Mouse (Mus musculus): Measurements from ENCODE around the gene Hist1h2bn. TPM values are rescaled to one million over a fixed set of nuclear protein-coding genes. Genes with fewer than 3 reads are reported as not detected.
A peak's percentile ranks its signal among the peaks of the same experiment; 100 is the strongest.
"Not testable (repeated sequence)": the region's sequence is repeated elsewhere in the genome, so short reads cannot be mapped to it uniquely, and the experiment has no call there.

Hist1h2bn gene
- polyA plus RNA-seq, 1 experiment from 2014 or later, result 2.0 TPM

DNA sequence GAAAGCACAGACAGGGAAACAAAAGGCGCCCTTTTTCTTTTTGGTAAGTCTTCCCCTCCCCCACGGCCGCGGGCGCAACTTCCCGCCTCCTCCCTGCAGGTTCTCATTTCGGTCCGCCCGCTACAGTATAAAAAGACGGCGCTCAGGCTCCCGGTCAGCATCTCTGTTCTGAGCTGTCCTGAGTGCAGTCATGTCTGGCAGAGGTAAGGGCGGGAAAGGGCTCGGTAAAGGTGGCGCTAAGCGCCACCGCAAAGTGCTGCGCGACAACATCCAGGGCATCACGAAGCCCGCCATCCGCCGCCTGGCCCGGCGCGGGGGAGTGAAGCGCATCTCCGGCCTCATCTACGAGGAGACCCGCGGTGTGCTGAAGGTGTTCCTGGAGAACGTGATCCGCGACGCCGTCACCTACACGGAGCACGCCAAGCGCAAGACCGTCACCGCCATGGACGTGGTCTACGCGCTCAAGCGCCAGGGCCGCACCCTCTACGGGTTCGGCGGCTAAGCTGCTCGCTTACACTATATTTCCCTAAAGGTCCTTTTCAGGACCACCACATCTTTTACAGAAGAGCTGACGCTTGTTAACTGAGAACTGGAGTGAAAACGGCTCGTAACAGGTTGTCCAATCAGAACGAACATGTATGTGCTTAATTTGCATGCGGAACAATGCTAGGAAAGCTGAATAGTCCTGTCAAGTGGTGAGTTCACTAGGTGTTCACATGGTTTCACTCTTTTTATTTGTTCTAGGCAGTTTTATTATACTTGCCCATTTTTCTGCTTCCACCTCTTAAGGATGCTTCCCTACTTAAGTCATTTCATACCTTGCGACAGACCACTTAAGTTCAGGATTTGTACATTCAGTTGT lies 18.8 kb upstream of the Hist1h2bn start, which contains the start of gene Hist1h4j:
TSS of gene Hist1h4j (plus strand) at position 159 of the 862 bp plus-strand sequence.
- H3K9me3 ChIP-seq; H3K4me1 ChIP-seq; H3K36me3 ChIP-seq; H3K27me3 ChIP-seq (replicated peaks): not testable (repeated sequence)
- under 1% methylated on average over 44 of the region's 56 CpGs for WGBS
- Histone ChIP-seq H3K4me3 (peak within 1 kb of the TSS; percentile 40), H3K4me2 (replicated peaks) (peak within 1 kb of the TSS; percentile 63), H3K27ac (peak within 1 kb of the TSS; percentile 90), H3K9ac (peak within 1 kb of the TSS; percentile 57)
- ATAC-seq (ENCODE audit: low FRiP score, low read depth), result peak; percentile 92

DNA sequence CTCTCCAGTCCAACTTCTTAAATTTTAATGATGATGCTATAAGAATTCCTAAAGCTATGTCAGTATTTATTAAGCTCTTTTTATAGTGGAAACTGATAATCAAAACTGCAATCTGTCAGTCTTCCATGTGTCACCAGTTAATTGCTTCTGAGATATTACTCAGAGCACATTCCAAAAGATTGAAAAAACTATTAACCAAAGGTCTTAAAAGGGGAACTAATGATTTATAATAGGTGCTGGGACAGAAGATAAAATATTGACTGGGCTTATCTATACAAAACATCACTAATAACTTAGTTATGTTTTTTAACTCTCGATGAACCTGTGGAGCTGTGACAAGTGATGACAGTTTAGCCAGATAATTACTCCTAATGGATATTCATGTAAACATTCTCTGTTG lies 8.9 kb upstream of the Hist1h2bn start:
- peaks cover 9% of the 10 kb centered on the region for H3K4me1 ChIP-seq
- no peak overlapping the region for H3K27ac ChIP-seq
- H3K9me3 ChIP-seq, result no peaks in the 10 kb centered on the region
- no peaks in the 10 kb centered on the region for H3K36me3 ChIP-seq
- no peaks in the 10 kb centered on the region for H3K27me3 ChIP-seq (replicated peaks)
- H3K4me2 ChIP-seq (replicated peaks), result no peak overlapping the region
- no peak overlapping the region for H3K4me3 ChIP-seq
- WGBS, result 98% methylated on average over 1 of the region's 1 CpGs
- no peak overlapping the region for H3K9ac ChIP-seq
- no peak for ATAC-seq (ENCODE audit: low FRiP score, low read depth)

DNA sequence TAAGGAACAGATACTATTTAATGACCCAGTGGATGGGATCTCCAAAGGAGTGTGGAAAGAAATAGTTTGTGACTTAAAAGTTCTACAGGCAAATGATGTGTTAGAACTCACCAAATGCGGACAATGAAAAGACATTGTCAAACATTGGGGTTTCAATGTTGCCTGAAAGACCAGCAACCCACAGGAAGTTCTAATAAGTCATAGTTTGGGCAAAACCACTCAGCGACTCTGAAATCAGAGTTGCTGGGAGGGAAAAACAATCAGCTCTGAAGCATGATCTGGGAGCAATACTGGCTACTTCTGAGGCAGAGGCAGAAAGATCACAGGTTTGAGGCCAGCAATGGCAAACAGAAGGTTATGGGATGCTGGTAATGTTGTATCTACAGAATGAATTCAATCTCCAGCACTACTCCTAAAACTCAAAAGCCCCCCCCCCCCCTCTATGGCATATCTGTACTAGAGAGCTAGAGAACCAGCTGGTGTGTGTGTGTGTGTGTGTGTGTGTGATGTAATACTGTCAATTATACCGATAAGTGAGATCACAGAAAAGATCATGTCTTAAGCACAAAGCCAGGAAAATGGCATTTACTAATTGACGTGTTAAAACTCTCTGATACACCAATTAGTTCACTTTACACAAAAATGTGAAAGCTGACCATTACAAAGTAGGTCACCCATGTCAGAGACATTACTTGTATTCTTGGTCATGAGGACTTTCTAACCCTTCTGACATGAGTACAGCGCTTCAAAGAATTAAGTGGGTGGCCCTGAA lies 4.3 kb upstream of the Hist1h2bn start:
- no peak; the same call in 1 of the 2 replicates for ATAC-seq (ENCODE audit: low FRiP score, low read depth)
- no peaks in the 10 kb centered on the region for H3K27me3 ChIP-seq (replicated peaks)
- 3% methylated on average over 5 of the region's 5 CpGs for WGBS
- no peaks in the 10 kb centered on the region for H3K36me3 ChIP-seq
- H3K9me3 ChIP-seq, result no peaks in the 10 kb centered on the region
- H3K9ac ChIP-seq, result peak overlapping the region; percentile 68
- H3K4me1 ChIP-seq, result peaks cover 12% of the 10 kb centered on the region
- 0 out of 2 replicates have a peak overlapping the region, but pooled peaks have one; percentile 16 for H3K27ac ChIP-seq
- peak overlapping the region; percentile 85 for H3K4me2 ChIP-seq (replicated peaks)
- H3K4me3 ChIP-seq, result peak overlapping the region; percentile 51

DNA sequence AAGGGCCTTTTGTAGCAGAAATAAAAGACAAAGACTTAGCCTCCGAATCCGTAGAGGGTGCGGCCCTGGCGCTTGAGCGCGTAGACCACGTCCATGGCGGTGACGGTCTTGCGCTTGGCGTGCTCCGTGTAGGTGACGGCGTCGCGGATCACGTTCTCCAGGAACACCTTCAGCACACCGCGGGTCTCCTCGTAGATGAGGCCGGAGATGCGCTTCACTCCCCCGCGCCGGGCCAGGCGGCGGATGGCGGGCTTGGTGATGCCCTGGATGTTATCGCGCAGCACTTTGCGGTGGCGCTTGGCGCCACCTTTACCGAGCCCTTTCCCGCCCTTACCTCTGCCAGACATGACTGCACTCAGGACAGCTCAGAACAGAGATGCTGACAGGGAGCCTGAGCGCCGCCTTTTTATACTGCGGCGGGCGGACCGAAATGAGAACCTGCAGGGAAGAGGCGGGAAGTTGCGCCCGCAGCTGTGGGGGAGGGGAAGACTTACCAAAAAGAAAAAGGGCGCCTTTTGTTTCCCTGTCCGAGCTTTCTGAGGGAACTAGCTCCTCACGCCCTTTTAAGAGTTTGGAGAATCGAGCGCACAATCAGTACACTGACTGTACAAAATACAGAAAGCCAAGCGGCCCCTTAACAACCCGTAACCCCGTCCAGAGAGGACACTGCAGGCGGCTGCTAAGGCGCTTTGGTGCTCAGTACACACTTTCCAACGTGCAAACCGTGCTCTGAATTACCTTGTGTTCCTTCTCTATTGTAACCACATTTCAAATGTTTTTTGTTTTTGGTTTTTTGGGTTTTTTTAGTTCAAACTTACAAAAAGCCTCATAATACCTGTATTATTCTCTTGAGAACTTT lies 3.5 kb upstream of the Hist1h2bn start, which contains the start of gene Hist1h4k:
TSS of gene Hist1h4k (minus strand) at position 347 of the 859 bp plus-strand sequence.
- peak; percentile 79 for ATAC-seq (ENCODE audit: low FRiP score, low read depth)
- Histone ChIP-seq H3K27ac (peak within 1 kb of the TSS; percentile 72; the same call in 1 of the 2 replicates), H3K4me1 (peaks cover 12% of the 10 kb centered on the region), H3K9ac (peak within 1 kb of the TSS; percentile 68), H3K4me2 (replicated peaks) (peak within 1 kb of the TSS; percentile 85), H3K4me3 (peak within 1 kb of the TSS; percentile 51)
- not testable (repeated sequence) for H3K27me3 ChIP-seq (replicated peaks); H3K9me3 ChIP-seq; H3K36me3 ChIP-seq
- under 1% methylated on average over 47 of the region's 56 CpGs for WGBS

DNA sequence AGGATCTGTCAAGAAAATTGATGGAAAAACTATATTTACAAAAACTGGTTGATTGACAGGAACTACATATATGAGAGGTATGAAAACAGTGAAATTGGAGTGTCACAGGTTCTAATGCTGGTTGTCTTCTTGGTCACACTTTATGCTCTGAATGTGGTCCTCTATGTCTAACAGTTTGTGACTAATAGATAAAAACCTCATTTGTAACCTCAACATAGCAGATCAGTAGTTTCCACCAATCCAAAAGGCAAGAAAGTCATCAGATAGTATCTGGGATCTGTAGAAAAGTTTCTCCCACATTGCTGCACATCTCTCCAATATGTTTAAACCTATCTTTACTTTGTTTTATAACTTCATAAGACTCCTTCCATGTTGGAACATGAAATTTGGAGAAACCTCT lies 2.5 kb upstream of the Hist1h2bn start:
- no peak for ATAC-seq (ENCODE audit: low FRiP score, low read depth)
- Histone ChIP-seq H3K36me3 (no peaks in the 10 kb centered on the region), H3K9me3 (no peaks in the 10 kb centered on the region), H3K4me3 (no peak overlapping the region), H3K9ac (no peak overlapping the region), H3K4me1 (peaks cover 12% of the 10 kb centered on the region), H3K4me2 (replicated peaks) (peak overlapping the region; percentile 25; the same call in 1 of the 2 replicates), H3K27ac (no peak overlapping the region), H3K27me3 (replicated peaks) (no peaks in the 10 kb centered on the region)

DNA sequence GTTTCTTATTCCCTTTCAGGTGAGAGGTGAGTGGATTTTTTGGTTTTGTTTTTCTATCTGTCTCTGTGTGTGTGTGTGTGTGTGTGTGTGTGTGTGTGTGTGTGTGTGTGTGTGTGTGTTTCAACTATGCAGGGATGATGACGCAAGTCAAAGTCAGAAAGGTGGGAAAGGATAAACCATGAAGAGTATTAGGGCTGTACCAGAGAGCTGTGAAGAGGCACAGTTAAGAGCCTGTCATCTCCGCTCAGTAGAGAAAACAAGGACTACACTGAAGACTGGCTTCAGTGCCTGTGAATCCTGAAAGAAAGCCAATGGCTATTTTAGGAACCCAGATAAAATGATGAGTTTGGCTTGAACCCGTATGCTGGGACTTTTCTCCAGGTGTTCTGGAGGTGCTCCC lies 2.1 kb upstream of the Hist1h2bn start:
- H3K4me1 ChIP-seq, result peaks cover 12% of the 10 kb centered on the region
- no peaks in the 10 kb centered on the region for H3K27me3 ChIP-seq (replicated peaks)
- no peak for ATAC-seq (ENCODE audit: low FRiP score, low read depth)
- 79% methylated on average over 3 of the region's 3 CpGs for WGBS
- no peak overlapping the region for H3K4me3 ChIP-seq
- H3K36me3 ChIP-seq, result no peaks in the 10 kb centered on the region
- peak overlapping the region; percentile 67; the same call in 1 of the 2 replicates for H3K4me2 ChIP-seq (replicated peaks)
- H3K9me3 ChIP-seq, result no peaks in the 10 kb centered on the region
- no peak overlapping the region for H3K27ac ChIP-seq
- H3K9ac ChIP-seq, result no peak overlapping the region

DNA sequence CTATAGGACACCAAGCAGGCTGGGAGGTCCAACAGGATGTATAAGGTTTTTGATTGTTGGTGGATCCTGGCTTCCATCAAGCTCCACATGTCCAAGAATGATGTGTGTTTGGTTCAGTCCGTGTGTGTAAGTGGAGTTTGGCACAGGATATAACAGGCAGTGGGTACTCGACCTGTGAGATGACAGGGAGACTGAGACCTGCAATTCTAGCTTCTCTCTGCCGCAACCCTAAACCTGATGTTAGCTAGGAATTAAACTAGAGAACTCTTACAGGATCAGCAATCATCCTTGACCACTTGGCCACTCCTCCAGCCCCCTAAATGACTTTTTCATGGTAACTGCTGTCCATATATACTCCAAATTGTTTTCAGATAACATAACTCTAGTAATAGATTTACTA lies 1.6 kb upstream of the Hist1h2bn start:
- H3K36me3 ChIP-seq, result no peaks in the 10 kb centered on the region
- no peaks in the 10 kb centered on the region for H3K9me3 ChIP-seq
- no peaks in the 10 kb centered on the region for H3K27me3 ChIP-seq (replicated peaks)
- 43% methylated on average over 3 of the region's 3 CpGs for WGBS
- no peak overlapping the region for H3K27ac ChIP-seq
- ATAC-seq (ENCODE audit: low FRiP score, low read depth), result no peak
- no peak overlapping the region for H3K4me3 ChIP-seq
- H3K9ac ChIP-seq, result no peak overlapping the region
- H3K4me1 ChIP-seq, result peaks cover 12% of the 10 kb centered on the region
- peak overlapping the region; percentile 67 for H3K4me2 ChIP-seq (replicated peaks)

DNA sequence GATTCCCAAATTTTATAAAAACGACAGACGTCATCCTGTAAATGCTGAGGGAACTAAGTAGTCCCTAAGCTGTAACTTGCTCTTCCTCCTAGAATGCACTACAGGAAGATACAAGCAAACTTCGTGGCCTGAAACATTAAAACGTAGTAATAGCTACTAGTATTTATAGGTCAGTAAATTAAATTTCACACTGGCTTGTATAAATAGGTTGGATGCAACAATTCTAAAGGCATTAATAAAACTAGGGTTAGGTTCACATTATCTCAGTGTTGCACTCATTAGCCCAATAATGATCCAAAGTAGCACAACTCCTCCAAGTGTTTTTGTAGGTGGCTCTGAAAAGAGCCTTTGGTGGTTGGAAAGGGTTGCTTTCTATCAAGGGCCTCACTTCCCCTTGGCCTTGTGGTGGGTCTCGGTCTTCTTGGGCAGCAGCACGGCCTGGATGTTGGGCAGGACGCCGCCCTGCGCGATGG lies 836 bp upstream of the Hist1h2bn start:
- no peaks in the 10 kb centered on the region for H3K9me3 ChIP-seq
- H3K27ac ChIP-seq, result peak overlapping the region; percentile 84
- peak overlapping the region; percentile 67 for H3K4me2 ChIP-seq (replicated peaks)
- H3K27me3 ChIP-seq (replicated peaks), result no peaks in the 10 kb centered on the region
- H3K9ac ChIP-seq, result peak overlapping the region; percentile 55
- peak overlapping the region; percentile 43 for H3K4me3 ChIP-seq
- no peaks in the 10 kb centered on the region for H3K36me3 ChIP-seq
- no peak for ATAC-seq (ENCODE audit: low FRiP score, low read depth)
- peaks cover 12% of the 10 kb centered on the region for H3K4me1 ChIP-seq
- 2% methylated on average over 10 of the region's 10 CpGs for WGBS

DNA sequence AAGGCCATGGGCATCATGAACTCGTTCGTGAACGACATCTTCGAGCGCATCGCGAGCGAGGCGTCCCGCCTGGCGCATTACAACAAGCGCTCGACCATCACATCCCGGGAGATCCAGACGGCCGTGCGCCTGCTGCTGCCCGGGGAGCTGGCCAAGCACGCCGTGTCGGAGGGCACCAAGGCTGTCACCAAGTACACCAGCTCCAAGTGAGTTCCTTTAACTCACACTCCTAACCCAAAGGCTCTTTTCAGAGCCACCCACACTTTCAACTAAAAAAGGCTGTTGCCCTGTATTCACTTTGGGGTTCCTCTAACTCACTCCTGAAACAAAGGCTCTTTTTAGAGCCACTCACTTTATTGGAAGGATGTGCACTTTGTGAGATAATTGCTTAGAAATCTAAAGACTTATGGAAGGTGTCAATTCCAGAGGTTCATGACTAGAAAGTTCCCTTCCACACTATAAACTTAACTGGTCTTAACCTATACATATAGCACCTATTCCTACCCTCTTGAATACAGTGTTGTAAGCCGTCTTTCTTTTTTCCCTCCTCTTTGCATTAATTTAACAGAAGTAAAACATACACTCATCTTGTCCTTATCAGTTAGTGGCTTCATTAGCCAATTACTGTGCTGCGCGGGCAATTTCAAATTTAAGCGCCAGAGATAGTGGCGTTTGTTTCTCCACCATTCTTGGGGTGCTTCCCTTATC lies 525 bp downstream of the Hist1h2bn start:
- not testable (repeated sequence) for H3K4me1 ChIP-seq; H3K9me3 ChIP-seq; H3K36me3 ChIP-seq; H3K27me3 ChIP-seq (replicated peaks)
- peak overlapping the region; percentile 67 for H3K4me2 ChIP-seq (replicated peaks)
- 0% methylated on average over 26 of the region's 26 CpGs for WGBS
- peak; percentile 11 for ATAC-seq (ENCODE audit: low FRiP score, low read depth)
- peak overlapping the region; percentile 35 for H3K4me3 ChIP-seq
- H3K9ac ChIP-seq, result peak overlapping the region; percentile 52
- peak overlapping the region; percentile 50; the same call in 1 of the 2 replicates for H3K27ac ChIP-seq

DNA sequence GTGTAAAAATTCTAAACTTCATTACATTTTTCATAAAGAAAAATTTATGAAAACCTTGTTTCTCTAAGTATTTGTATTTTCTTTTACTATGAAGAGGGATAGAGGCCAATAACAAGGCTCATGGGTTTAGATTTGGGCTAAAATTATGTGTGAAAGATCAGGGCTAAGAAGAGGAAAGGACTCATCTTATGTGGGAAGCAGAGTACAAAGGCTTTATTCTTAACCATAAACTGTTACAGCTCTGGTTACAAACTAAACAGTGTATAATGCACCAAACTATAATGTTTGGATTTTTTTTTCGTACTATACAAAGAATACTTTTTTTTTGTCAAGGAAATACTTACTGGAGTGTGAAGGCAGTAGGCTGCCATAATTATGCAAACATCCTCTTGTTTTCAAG lies 1.8 kb downstream of the Hist1h2bn start:
- H3K9ac ChIP-seq, result no peak overlapping the region
- H3K4me3 ChIP-seq, result no peak overlapping the region
- peaks cover 3% of the 10 kb centered on the region; the same call in 1 of the 2 replicates for H3K4me1 ChIP-seq
- H3K36me3 ChIP-seq, result no peaks in the 10 kb centered on the region
- no peak for ATAC-seq (ENCODE audit: low FRiP score, low read depth)
- H3K27me3 ChIP-seq (replicated peaks), result no peaks in the 10 kb centered on the region
- WGBS, result 65% methylated on average over 1 of the region's 1 CpGs
- peak overlapping the region; percentile 42; the same call in 1 of the 2 replicates for H3K4me2 ChIP-seq (replicated peaks)
- H3K27ac ChIP-seq, result no peak overlapping the region
- no peaks in the 10 kb centered on the region for H3K9me3 ChIP-seq

All from neural tube, embryonic 12.5 days (tissue).